Mouse (Mus musculus) stomach, postnatal 0 days (tissue): Measurements from ENCODE around the gene Igsf8. TPM values are rescaled to one million over a fixed set of nuclear protein-coding genes. Genes with fewer than 3 reads are reported as not detected.

Experiments
- ATAC-seq: fragments of 200-750 bp; cut with Nextera tagmentation; 2 replicates; pipeline ENCODE4 v1.8.0; 2017; ENCODE audit not compliant: low FRiP score, low TSS enrichment
- DNase-seq: peaks from one replicate; pipeline ENCODE4 v3.0.0-alpha.2; 2016; ENCODE audit warnings: low spot score
- H3K27ac ChIP-seq: fragments of 300-500 bp; sonication (generic); replicated peaks from 2 replicates; pipeline ENCODE4 v1.5.1; 2014; ENCODE audit warnings: mild to moderate bottlenecking, control low read depth
- H3K27me3 ChIP-seq: fragments of 300-500 bp; sonication (generic); 2 replicates; pipeline ENCODE4 v1.6.1; 2014; ENCODE audit warnings: low read length; ENCODE audit not compliant: control insufficient read depth, insufficient read depth
- H3K36me3 ChIP-seq: fragments of 300-500 bp; sonication (generic); 2 replicates; pipeline ENCODE4 v1.6.1; 2014; ENCODE audit warnings: low read length, mixed read lengths; ENCODE audit not compliant: control insufficient read depth, insufficient read depth
- H3K4me1 ChIP-seq: fragments of 300-500 bp; sonication (generic); replicated peaks from 2 replicates; pipeline ENCODE4 v1.6.1; 2014; ENCODE audit warnings: antibody characterized with exemption; ENCODE audit not compliant: control insufficient read depth, insufficient read depth
- H3K4me2 ChIP-seq: fragments of 300-500 bp; sonication (generic); replicated peaks from 2 replicates; pipeline ENCODE4 v1.6.1; 2014; ENCODE audit warnings: low read depth, mild to moderate bottlenecking, control low read depth, moderate library complexity
- H3K4me3 ChIP-seq: fragments of 300-500 bp; sonication (generic); 2 replicates; pipeline ENCODE4 v1.5.1; 2014; ENCODE audit warnings: low read depth, low read length, control low read depth
- H3K9ac ChIP-seq: fragments of 300-500 bp; sonication (generic); 2 replicates; pipeline ENCODE4 v1.6.1; 2014; ENCODE audit warnings: mild to moderate bottlenecking, low read length, control low read depth, mixed read lengths
- H3K9me3 ChIP-seq: fragments of 300-500 bp; sonication (generic); 2 replicates; pipeline ENCODE4 v1.6.1; 2016; ENCODE audit warnings: low read length; ENCODE audit not compliant: control insufficient read depth
- CTCF ChIP-seq: IDR thresholded peaks from 2 replicates; pipeline ENCODE4 v1.5.1; 2016; ENCODE audit warnings: antibody characterized with exemption, low read depth, mild to moderate bottlenecking, moderate library complexity
- EP300 ChIP-seq: optimal IDR thresholded peaks from 2 replicates; pipeline ENCODE3; 2016; ENCODE audit warnings: antibody characterized with exemption
- WGBS: fragments of 180-500 bp; shearing (Covaris S2); extraction: QIAGEN DNeasy Blood & Tissue Kit; methylation state at CpG from one replicate; pipeline ENCODE4 v1.1.7; 2014; 5-methylcytosine and 5-hydroxymethylcytosine counted together
- polyA plus RNA-seq: library from polyadenylated mRNA; unstranded; fragments of >200 nt; fragmentation: Nextera tagmentation; extraction: Ambion mirVana; gene quantifications from 2 replicates; pipeline ENCODE4 v1.2.1, GENCODE M21; 2015

Igsf8 gene
- polyA plus RNA-seq, 1 experiment from 2014 or later = 19.5 TPM

DNA sequence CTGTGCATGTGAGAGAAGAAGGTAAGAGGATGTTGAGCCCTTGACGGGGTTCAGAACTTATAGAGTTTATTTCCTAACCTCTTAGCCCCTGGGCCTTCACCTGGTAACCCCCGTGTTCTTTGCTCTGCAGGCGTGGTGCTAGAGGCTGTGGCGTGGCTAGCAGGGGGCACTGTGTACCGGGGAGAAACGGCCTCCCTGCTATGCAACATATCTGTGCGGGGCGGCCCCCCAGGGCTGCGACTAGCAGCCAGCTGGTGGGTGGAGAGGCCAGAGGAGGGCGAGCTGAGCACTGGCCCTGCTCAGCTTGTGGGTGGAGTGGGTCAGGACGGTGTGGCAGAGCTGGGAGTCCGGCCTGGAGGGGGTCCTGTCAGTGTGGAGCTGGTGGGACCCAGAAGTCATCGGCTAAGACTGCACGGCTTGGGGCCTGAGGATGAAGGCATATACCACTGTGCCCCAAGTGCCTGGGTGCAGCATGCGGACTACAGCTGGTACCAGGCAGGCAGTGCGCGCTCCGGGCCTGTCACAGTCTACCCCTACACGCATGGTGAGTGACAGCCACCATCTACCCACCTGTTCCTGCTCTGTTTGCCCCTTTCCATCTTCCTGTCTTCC is 57.1 kb downstream of the Igsf8 start:
- H3K4me3 ChIP-seq = no peak overlapping the region
- no peak; the same call in 1 of the 2 replicates for ATAC-seq
- no peak overlapping the region for H3K4me2 ChIP-seq
- H3K9me3 ChIP-seq = no peaks in the 10 kb centered on the region
- DNase-seq = no peak
- H3K4me1 ChIP-seq = no peaks in the 10 kb centered on the region
- H3K27me3 ChIP-seq = no peaks in the 10 kb centered on the region
- WGBS = 87% methylated on average over 15 of the region's 19 CpGs
- H3K36me3 ChIP-seq = peaks cover 8% of the 10 kb centered on the region; the same call in 1 of the 2 replicates
- no peak overlapping the region for H3K27ac ChIP-seq
- no peak overlapping the region for H3K9ac ChIP-seq
- TF ChIP-seq CTCF = no peak
- TF ChIP-seq EP300 = no peak

GRCm38 (mm10) chr1:172319346-172319745 is 57.9 kb downstream of the Igsf8 start:
- no peak overlapping the region for H3K9ac ChIP-seq
- H3K27me3 ChIP-seq = no peaks in the 10 kb centered on the region
- H3K9me3 ChIP-seq = no peaks in the 10 kb centered on the region
- H3K36me3 ChIP-seq = peaks cover 8% of the 10 kb centered on the region; the same call in 1 of the 2 replicates
- TF ChIP-seq EP300 (no peak), CTCF (no peak)
- no peaks in the 10 kb centered on the region for H3K4me1 ChIP-seq
- ATAC-seq (no peak), DNase-seq (no peak)
- H3K4me3 ChIP-seq = no peak overlapping the region
- WGBS = 83% methylated on average over 7 of the region's 7 CpGs
- no peak overlapping the region for H3K27ac ChIP-seq
- no peak overlapping the region for H3K4me2 ChIP-seq

- no peaks in the 10 kb centered on the region for H3K4me1 ChIP-seq
- no peak; the same call in 1 of the 2 replicates for ATAC-seq
- no peak overlapping the region for H3K4me3 ChIP-seq
- no peak overlapping the region for H3K4me2 ChIP-seq
- H3K36me3 ChIP-seq = peaks cover 8% of the 10 kb centered on the region; the same call in 1 of the 2 replicates
- H3K9me3 ChIP-seq = no peaks in the 10 kb centered on the region
- no peak for DNase-seq
- TF ChIP-seq EP300 (no peak), CTCF (no peak)
- no peaks in the 10 kb centered on the region for H3K27me3 ChIP-seq
- H3K27ac ChIP-seq = no peak overlapping the region
- H3K9ac ChIP-seq = no peak overlapping the region
- WGBS = 35% methylated on average over 5 of the region's 5 CpGs
These were observed 58.5 kb downstream of the Igsf8 start for GRCm38 (mm10) chr1:172319921-172320411.

GRCm38 (mm10) chr1:172322725-172323124 is 61.3 kb downstream of the Igsf8 start:
- Histone ChIP-seq H3K36me3 (peaks cover 8% of the 10 kb centered on the region; the same call in 1 of the 2 replicates), H3K4me3 (no peak overlapping the region), H3K27me3 (no peaks in the 10 kb centered on the region; the same call in 1 of the 2 replicates), H3K27ac (no peak overlapping the region), H3K9me3 (no peaks in the 10 kb centered on the region), H3K4me2 (no peak overlapping the region), H3K9ac (no peak overlapping the region), H3K4me1 (no peaks in the 10 kb centered on the region)
- DNase-seq (no peak), ATAC-seq (no peak)
- TF ChIP-seq EP300 (no peak), CTCF (no peak)
- WGBS = 56% methylated on average over 13 of the region's 13 CpGs

DNA sequence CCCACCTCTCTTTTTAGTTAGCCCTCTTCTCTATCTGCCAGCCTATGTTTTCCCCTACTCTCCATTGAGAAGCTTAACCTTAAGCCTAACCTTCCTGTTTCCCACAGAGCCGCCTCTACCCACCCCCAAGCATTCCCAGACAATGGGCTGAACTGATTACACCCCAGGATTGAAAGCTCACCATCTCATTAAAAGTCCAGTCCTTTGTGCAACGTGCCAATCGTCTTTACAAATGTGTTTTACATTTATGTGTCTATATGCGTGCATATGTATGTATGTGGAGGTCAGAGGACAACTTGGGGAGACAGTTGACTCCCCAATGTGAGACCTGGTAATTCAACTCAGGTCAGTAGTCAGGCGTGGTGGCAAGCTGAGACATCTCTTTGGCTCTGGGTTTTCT is 61.9 kb downstream of the Igsf8 start:
- no peaks in the 10 kb centered on the region for H3K4me1 ChIP-seq
- H3K9me3 ChIP-seq = no peaks in the 10 kb centered on the region
- DNase-seq = no peak
- no peak overlapping the region for H3K4me2 ChIP-seq
- H3K27ac ChIP-seq = no peak overlapping the region
- TF ChIP-seq CTCF (no peak), EP300 (no peak)
- peaks cover 2% of the 10 kb centered on the region; the same call in 1 of the 2 replicates for H3K36me3 ChIP-seq
- H3K27me3 ChIP-seq = no peaks in the 10 kb centered on the region; the same call in 1 of the 2 replicates
- no peak overlapping the region for H3K4me3 ChIP-seq
- ATAC-seq = no peak
- H3K9ac ChIP-seq = no peak overlapping the region
- 52% methylated on average over 5 of the region's 5 CpGs for WGBS

DNA sequence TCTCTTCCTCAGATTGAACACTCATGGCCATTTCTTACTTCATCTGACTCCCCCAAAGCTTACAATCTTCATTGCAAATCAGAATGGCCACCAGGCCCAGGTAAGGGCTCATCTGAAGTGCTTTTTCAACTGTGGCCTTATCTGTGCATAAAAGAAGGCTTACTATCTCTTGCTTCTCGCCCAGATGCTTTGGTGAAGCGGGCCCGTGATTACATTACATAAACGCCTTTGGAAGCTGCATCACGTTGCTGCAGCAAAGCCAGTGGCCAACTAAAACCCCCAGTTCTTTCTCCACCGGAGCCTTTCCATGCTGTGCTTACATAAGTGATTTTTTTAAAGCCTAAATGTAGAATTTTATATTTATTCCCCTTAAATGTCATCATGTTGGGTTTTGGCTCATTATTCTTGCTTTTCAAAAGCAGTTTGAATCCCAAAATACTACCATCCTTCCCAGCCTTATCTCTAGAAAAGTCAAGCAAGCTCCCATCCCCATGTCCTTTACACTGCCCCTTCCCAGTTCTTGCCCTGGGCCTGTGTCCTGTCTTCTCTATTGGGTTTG is 62.4 kb downstream of the Igsf8 start:
- H3K27ac ChIP-seq = no peak overlapping the region
- 67% methylated on average over 6 of the region's 6 CpGs for WGBS
- H3K36me3 ChIP-seq = no peaks in the 10 kb centered on the region
- ATAC-seq = no peak
- H3K4me1 ChIP-seq = no peaks in the 10 kb centered on the region
- H3K4me3 ChIP-seq = no peak overlapping the region
- no peaks in the 10 kb centered on the region; the same call in 1 of the 2 replicates for H3K27me3 ChIP-seq
- TF ChIP-seq CTCF (no peak), EP300 (no peak)
- no peak for DNase-seq
- no peak overlapping the region; the same call in 1 of the 2 replicates for H3K9ac ChIP-seq
- H3K9me3 ChIP-seq = no peaks in the 10 kb centered on the region
- no peak overlapping the region for H3K4me2 ChIP-seq
